In the genomic region with DNA sequence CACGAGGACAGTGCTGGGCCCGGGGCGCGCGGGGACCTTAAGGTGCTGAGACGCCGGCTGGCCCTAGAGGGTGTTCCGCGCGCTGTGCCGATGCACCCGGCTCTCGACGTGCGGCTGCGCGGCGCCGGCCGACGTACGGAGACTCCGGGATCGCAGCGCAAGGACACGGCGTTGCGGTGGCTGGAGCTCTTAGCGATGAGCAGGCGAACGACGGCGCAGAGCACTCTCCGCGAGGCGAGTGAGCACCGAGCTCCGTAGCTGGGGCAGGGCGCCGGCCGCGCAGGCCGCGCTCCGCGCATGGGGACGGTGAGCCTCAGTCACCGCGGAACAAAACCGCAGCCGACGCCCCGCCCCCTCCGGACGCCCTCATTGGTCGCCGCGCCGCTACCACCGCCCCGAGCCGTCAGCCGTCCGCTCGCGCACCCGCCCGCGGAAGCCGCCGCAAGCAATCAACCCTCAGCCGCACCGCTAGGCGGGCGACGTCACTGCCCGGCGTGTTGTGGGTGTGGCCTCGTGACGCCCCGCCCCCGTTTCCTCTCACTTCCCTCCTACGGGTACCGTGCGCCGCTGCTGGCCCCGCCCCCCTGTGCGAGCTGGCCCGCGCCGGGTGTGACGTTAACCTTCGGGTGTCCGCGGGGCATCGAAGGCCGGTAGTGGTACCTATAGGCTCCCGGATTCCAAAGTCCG, we compare ENCODE assay signal across 7 mouse cellular contexts. TPM values are rescaled to one million over a fixed set of nuclear protein-coding genes. Genes with fewer than 3 reads are reported as not detected.
DNase-seq lines count a peak whose midpoint lies in the region; ATAC-seq lines count a peak whose summit lies in the region.

A gene (minus strand): TSS at position 335 of the 687 bp plus-strand sequence.
A gene (plus strand): TSS at position 625 of the 687 bp plus-strand sequence.

- peak within 1 kb of the TSS; percentile 92 for H3K4me3 ChIP-seq in embryonic facial prominence, embryonic 10.5 days
- H3K4me3 ChIP-seq in limb, embryonic 10.5 days = peak within 1 kb of the TSS; percentile 76
- H3K4me3 ChIP-seq in midbrain, embryonic 12.5 days = peak within 1 kb of the TSS; percentile 82

- no peaks in the 10 kb centered on the region for H3K27me3 ChIP-seq in embryonic facial prominence, embryonic 10.5 days (replicated peaks; ENCODE audit: low read depth, poor library complexity, severe bottlenecking)
- H3K27me3 ChIP-seq in limb, embryonic 10.5 days (ENCODE audit: low read depth, poor library complexity, severe bottlenecking) = no peaks in the 10 kb centered on the region
- H3K27me3 ChIP-seq in midbrain, embryonic 12.5 days = no peaks in the 10 kb centered on the region

- peak; percentile 100 for DNase-seq in adrenal gland, postnatal 14 days
- DNase-seq in embryonic facial prominence, embryonic 10.5 days (ENCODE audit: low spot score) = peak; percentile 100
- DNase-seq in kidney, adult 11 months = peak; percentile 99
- peak; percentile 100 for DNase-seq in limb, embryonic 10.5 days (ENCODE audit: low spot score)
- DNase-seq in skeletal muscle tissue, adult 2 months (ENCODE audit: low read depth, low spot score) = peak; percentile 98

- peaks cover 30% of the 10 kb centered on the region for H3K4me1 ChIP-seq in embryonic facial prominence, embryonic 10.5 days
- peaks cover 26% of the 10 kb centered on the region for H3K4me1 ChIP-seq in limb, embryonic 10.5 days
- peaks cover 15% of the 10 kb centered on the region for H3K4me1 ChIP-seq in midbrain, embryonic 12.5 days

- H3K4me2 ChIP-seq in midbrain, embryonic 12.5 days (replicated peaks) = peak within 1 kb of the TSS; percentile 93

- peak within 1 kb of the TSS; percentile 71 for H3K9ac ChIP-seq in midbrain, embryonic 12.5 days (replicated peaks)

- WGBS in embryonic facial prominence, embryonic 10.5 days = under 1% methylated on average over 99 of the region's 99 CpGs
- under 1% methylated on average over 97 of the region's 99 CpGs for WGBS in limb, embryonic 10.5 days
- WGBS in midbrain, embryonic 12.5 days = under 1% methylated on average over 98 of the region's 99 CpGs

- peak; percentile 92 for ATAC-seq in granulocyte monocyte progenitor cell, adult 5-6 weeks (replicated peaks; ENCODE audit: poor library complexity, severe bottlenecking)
- peak; percentile 96 for ATAC-seq in midbrain, embryonic 12.5 days (ENCODE audit: low FRiP score, low read depth)

- H3K9me3 ChIP-seq in embryonic facial prominence, embryonic 10.5 days = no peaks in the 10 kb centered on the region
- no peaks in the 10 kb centered on the region for H3K9me3 ChIP-seq in limb, embryonic 10.5 days (replicated peaks)
- no peaks in the 10 kb centered on the region for H3K9me3 ChIP-seq in midbrain, embryonic 12.5 days

- H3K27ac ChIP-seq in embryonic facial prominence, embryonic 10.5 days (replicated peaks) = peak within 1 kb of the TSS; percentile 94
- H3K27ac ChIP-seq in limb, embryonic 10.5 days = peak within 1 kb of the TSS; percentile 91
- H3K27ac ChIP-seq in midbrain, embryonic 12.5 days (replicated peaks) = peak within 1 kb of the TSS; percentile 90

- H3K36me3 ChIP-seq in embryonic facial prominence, embryonic 10.5 days (replicated peaks) = peaks cover 18% of the 10 kb centered on the region
- H3K36me3 ChIP-seq in limb, embryonic 10.5 days = peaks cover 15% of the 10 kb centered on the region
- H3K36me3 ChIP-seq in midbrain, embryonic 12.5 days = peaks cover 2% of the 10 kb centered on the region; the same call in 1 of the 2 replicates

RNA-seq across cellular contexts. Expression of the first gene that starts in this region (rescaled TPM):
- 26.8 and 27.6 TPM in 2 replicates for total RNA-seq in adrenal gland, postnatal 14 days (2021)
- polyA plus RNA-seq in embryonic facial prominence, embryonic 10.5 days (2016; fragmentation: Nextera tagmentation; extraction: Ambion mirVana) = 78.2 and 79.9 TPM in 2 replicates
- total RNA-seq in granulocyte monocyte progenitor cell, adult 5-6 weeks (2014; fragmentation: Nextera tagmentation) = 23.7 and 40.1 TPM in 2 replicates
- 15.7 and 16.1 TPM in 2 replicates for total RNA-seq in granulocyte monocyte progenitor cell, adult 5-6 weeks (2017)
- polyA plus RNA-seq in limb, embryonic 10.5 days (2016; fragmentation: Nextera tagmentation; extraction: Ambion mirVana) = 78.8 and 81.4 TPM in 2 replicates
- polyA plus RNA-seq in midbrain, embryonic 12.5 days (2016; fragmentation: Nextera tagmentation; extraction: Ambion mirVana) = 47.7 and 49.2 TPM in 2 replicates

RNA-seq across cellular contexts. Expression of the second gene that starts in this region (rescaled TPM):
- total RNA-seq in adrenal gland, postnatal 14 days (2021) = 0.44 and 0.49 TPM in 2 replicates
- polyA plus RNA-seq in embryonic facial prominence, embryonic 10.5 days (2016; fragmentation: Nextera tagmentation; extraction: Ambion mirVana) = 0.30 and 0.32 TPM in 2 replicates
- 0.75 TPM in 1 of 2 replicates, not detected in the other for total RNA-seq in granulocyte monocyte progenitor cell, adult 5-6 weeks (2014; fragmentation: Nextera tagmentation)
- 0.15 and 0.30 TPM in 2 replicates for total RNA-seq in granulocyte monocyte progenitor cell, adult 5-6 weeks (2017)
- 0.30 and 0.91 TPM in 2 replicates for polyA plus RNA-seq in limb, embryonic 10.5 days (2016; fragmentation: Nextera tagmentation; extraction: Ambion mirVana)
- 0.93 and 1.0 TPM in 2 replicates for polyA plus RNA-seq in midbrain, embryonic 12.5 days (2016; fragmentation: Nextera tagmentation; extraction: Ambion mirVana)

Comparison
In these comparisons a context has a peak if more than half of its experiments do, and no peak if none do; other contexts are left out.
1. Peak in every context shown above with its lines: DNase-seq, ATAC-seq, H3K4me3 ChIP-seq and H3K27ac ChIP-seq.